Mouse (Mus musculus): ENCODE data around the gene Morf4l1.
"Not testable (repeated sequence)": the region's sequence is repeated elsewhere in the genome, so short reads cannot be mapped to it uniquely, and the experiment has no call there.

Gene Morf4l1

DNA sequence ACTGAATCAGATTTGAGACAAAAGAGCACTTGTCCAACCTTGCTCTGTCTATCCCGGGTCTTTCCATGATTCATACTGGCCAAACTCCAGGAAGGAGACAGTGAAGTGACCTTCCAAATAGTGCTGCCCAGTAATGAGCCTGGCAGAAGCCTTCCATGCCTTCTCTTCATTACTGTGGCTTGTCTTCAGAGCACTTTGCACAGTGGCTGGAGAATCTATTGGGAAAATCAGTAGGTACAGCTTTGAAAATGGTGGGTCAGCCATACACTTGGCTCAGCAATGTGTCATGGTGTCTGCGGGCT lies 54.0 kb downstream of the Morf4l1 start:
- no peak for DNase-seq (ENCODE audit: low read depth)

DNA sequence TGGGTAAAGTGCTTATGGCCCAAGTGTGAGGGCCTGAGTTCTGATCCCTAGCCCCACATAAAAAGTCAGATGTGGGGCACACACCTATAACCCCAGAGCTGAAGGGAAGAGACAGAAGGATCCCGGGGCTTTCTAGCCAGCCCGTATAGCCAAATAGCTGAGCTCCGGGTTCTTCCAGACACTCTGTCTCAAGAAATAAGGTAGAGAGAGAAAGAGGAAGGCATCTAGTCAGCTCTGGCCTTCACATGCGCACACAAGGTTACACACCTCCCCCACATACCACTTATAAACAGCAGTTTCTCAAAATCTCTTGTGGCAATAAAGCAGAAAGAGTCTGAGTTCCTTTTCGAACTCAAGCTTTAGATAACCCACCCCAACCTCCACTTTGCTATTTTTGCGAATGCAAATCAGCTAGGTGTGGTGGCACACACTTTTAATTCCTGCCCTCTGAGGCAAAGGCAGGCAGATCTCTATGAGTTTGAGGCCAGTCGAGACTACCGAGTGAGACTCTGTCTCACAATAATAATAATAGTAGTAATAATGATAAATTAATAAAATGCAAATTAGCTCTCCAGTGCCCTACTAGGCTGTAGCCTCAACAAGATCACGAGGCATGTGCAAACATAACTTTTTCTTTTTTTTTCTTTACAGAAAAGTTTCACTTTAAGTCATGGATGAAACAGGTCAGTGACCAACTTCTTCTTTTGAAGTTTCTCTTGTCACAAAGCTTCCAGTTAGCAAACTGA lies 54.6 kb downstream of the Morf4l1 start:
- DNase-seq (ENCODE audit: low read depth): no peak

DNA sequence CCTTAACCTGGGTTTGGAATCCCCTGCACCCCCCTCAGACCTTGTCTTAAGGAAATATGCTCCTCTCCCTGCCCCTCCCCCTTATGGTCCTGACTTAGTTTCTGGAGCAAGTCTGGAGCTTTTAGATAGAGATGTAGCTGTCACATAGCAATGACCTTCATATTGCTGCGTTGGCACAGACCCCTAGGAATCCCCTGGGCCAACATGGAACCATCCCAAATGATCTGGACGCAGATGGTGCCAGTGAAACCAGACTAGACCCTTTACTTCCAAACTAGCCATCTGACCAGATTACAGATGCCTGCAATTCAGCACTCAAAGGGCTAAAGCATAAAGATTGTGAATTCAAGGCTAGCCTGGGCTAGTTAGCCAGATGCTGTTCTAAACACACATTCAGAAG lies 57.9 kb downstream of the Morf4l1 start:
- DNase-seq (ENCODE audit: low read depth): no peak

DNA sequence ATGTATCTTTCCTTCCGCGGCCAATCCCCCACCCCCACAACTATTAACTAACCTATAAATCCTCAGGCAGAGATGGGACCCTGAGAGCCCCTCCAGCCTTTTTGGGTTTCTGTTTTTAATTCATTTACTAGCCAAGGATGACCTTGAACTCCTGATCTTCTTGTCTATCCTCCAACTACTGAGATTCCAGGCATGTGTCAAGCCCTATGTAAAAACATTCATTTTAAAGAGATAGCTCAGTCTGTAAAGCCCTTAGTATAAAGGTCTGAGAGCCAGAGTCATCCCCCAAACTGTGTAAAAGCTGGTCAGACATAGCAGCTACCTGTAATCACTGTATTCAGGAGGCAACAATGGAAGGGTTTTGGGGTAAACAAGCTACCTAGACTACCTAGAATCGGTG lies 58.7 kb downstream of the Morf4l1 start:
- DNase-seq (ENCODE audit: low read depth): no peak

DNA sequence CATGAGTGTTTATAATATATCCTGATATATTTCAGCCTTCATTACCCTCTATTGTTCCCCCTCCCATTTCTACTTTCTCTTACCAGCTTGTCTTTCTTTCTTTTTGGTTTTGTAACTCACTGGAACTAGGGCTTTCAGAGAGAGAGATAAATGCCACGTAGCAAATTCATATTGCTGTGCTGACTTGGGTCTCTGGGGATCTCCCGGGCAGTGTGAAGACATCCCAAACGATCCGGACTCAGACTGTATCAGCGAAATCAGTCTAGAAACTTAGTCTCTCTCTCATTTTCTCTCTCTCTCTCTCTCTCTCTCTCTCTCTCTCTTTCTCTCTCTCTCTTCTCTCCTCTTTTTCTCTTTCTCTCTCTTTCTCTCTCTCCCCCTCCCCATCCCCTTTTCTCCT lies 59.2 kb downstream of the Morf4l1 start:
- DNase-seq (ENCODE audit: low read depth): no peak

DNA sequence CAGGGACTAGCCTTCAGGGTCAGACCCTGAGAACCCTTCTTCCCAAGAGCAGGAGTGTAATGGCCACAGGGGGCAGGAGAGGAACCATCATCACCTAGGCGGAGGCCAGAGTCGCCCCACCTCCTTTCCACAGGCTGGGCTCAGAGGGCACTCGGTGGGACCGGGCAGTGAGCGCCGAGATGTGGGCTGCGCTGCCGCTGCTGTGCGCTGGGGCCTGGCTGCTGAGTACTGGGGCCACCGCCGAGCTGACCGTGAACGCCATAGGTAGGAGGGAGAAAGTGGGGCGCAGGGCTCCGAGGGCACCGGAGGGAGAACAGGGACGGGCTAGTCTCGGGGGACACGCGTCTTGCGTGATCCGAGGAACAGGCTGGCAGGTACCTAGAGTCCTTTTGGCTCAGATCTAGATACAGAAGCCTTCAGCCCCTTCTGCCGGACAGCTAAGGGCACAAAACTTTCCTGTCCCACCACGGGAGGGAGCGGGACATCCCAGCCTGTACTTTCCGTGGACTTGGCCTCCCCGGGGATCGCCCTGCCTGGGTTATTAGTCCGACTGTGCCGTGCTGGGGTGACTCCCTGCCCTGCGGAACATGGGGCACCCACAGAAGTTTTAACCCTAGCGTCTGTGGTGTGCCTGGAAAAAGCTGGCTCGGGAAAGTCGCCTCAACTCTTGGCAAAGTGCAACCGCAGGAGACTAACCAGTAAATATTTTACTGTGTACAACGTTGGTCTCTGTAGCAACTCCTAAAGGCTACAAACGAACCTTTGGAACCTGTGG lies 60.0 kb downstream of the Morf4l1 start:
- DNase-seq (ENCODE audit: low read depth): no peak

DNA sequence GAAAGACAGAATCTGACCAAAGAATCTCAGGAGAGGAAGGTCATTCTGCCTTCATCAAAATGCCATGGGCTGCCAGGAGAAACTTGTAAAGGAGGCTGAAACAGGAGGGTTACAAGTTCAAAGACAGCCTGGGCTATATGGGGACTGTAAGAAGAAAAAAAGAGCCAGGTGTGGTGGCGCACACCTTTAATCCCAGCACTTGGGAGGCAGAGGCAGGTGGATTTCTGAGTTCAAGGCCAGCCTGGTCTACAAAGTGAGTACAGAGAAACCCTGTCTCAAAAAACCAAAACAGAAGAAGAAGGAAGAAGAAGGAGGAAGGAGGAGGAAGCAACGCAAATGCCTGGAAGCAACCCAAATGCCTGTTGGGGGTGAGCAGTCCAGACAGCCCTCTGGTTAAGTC lies 60.7 kb downstream of the Morf4l1 start, which contains the start of gene Ctsh:
TSS of gene Ctsh (plus strand) at position 301 of the 400 bp plus-strand sequence.
- no peak for DNase-seq (ENCODE audit: low read depth)

DNA sequence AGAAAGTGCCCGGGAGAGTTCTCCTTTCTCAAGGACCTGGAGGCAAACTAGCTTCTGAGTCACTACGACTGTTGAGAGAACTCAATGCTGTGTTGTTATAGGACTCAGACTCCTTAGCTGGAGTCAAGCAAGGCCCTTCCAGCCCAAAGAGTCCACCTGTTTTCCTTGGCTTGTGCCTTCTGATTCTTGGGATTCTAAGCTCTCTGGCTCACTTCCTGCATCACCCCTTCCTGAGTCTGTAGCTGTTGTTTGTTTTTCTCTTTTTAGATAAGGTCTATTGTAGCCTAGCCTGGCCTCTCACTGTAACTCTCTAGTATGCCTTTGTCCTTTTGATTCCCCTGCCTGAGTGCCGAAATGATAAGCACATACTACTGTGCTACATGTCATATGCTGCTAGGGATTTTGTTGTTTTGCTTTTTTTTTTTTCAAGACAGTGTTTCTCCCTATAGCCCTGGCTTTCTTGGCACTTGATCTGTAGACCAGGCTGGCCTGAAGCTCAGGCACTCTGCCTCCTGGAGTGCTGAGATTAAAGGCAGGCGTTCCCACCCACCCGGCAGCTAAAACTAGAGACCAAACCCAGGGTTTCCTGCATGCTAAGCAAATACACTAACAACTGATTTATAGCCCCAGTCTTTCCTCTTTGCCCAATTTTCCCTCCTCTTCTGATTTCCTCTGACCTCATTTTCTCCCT lies 66.5 kb downstream of the Morf4l1 start:
- DNase-seq (ENCODE audit: low read depth): no peak

DNA sequence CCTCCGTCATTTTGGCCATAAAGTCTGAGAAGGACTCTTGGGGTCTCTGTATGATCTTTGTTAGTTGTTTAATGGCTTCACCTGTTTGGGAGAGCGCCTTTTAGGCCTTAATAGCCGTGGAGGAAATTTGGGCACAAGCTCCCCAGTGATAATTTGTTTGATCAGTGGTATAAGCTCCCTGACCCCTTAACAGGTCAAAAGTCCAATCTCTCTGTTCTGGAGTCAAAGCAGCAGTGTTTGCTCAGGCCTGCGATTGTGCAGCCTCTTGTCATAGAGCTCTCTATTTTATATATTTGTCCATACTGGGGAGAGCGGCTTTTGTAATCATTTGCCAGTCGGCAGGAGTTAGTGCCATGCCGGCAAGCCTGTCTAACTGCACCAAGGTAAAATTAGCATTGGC lies 69.4 kb downstream of the Morf4l1 start:
- no peak for DNase-seq (ENCODE audit: low read depth)

DNA sequence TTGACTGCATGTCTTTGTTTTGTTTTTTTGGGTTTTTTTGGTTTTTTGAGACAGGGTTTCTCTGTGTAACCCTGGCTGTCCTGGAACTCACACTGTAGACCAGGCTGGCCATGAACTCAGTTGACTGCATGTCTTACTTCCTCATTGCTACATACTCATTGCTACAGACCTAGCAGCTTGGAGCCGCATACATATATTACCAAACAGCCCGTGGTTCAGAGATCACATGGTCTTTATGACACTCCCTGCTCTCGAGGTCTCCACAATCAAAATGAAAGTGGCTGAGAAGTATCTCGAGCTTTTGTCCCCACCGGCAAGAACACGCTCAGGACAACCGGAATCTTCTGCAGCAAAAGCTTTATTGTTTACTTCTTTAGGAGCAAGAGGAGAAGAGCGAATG lies 71.7 kb downstream of the Morf4l1 start:
- not testable (repeated sequence) for DNase-seq (ENCODE audit: low read depth)

Data from naive thymus-derived CD4-positive, alpha-beta T cell, adult 2 months (primary cell).